Mouse (Mus musculus): ENCODE measurements around the gene Slc30a5.

GRCm38 (mm10) chr13:100753011-100753410 lies 80.2 kb downstream of the Slc30a5 start:
- TF ChIP-seq CTCF (IDR thresholded peaks at IDR 0.05; ENCODE audit: low read depth, low read length) (no peak), POLR2A (IDR thresholded peaks at IDR 0.05; ENCODE audit: borderline replicate concordance, low read depth, low read length) (no peak)

Data from bone marrow macrophage, adult 2 months (primary cell).